Mouse (Mus musculus) brain, adult 2 months (tissue): ENCODE results near the gene Tpcn1.
A peak's percentile ranks its signal among the peaks of the same experiment; 100 is the strongest.

Source experiments
- DNase-seq: peaks from one replicate; pipeline ENCODE4 v3.0.0; 2011; ENCODE audit warnings: low read depth, low spot score

The Tpcn1 gene

DNA sequence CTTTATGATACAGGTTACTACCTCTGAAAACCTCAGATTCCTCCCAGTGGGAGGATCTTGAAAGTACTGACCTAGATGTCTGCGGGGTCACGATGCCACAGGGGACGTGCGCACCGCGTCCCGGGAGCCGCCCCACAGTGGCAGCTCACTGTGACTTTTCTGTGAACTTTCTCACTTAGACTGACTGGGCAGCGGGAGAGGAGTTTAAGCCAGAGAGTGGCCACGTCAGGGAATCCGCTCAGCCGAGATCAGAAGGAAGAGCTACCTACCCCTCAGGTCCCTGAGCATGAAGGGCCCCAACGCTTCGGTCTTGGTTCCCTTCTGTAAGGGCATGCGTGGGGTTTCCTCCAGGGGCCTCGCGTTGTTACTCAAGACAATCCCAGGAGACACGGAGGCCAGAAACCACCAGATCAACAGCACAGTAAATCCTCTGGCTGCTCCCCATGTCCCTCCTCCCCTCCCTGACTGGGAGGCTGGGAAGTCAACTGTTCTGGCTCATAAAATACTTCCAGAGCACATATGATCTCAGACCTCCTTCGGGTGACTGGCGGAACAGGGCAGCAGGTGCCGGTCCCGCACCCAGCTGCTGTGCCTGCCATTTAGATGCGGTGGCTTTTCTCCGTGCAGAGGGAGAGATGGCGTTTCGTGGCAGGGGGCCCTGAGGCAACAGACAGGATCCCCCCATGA is 9.1 kb downstream of the Tpcn1 start:
- peak; percentile 70 for DNase-seq

DNA sequence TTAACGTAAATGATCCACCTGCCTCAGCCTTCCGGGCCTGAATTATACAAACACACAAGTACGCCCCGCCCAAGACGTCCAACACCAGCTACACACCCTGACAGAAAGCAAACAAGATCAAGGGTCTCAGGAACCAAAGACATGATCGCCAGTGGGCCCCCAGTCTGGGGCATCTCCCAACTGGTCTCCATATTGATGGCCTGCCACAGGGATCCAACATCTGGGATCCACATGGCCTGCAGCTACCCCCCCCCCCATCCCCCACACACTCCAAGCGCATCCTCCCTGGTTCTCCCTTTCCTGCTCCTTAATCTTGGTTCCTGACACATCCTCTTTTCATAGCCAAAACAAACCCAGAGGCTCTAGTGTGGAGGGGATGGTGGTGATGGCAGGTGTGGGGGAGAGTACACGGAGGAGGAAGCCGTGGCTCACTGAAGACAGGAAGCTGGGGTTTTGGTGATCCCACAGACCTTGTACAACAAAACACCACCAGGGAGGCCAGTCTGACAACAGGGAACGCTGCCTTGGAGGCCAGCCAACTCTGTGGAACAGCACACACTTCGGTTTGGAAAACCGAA is 9.9 kb downstream of the Tpcn1 start:
- peak; percentile 51 for DNase-seq

DNA sequence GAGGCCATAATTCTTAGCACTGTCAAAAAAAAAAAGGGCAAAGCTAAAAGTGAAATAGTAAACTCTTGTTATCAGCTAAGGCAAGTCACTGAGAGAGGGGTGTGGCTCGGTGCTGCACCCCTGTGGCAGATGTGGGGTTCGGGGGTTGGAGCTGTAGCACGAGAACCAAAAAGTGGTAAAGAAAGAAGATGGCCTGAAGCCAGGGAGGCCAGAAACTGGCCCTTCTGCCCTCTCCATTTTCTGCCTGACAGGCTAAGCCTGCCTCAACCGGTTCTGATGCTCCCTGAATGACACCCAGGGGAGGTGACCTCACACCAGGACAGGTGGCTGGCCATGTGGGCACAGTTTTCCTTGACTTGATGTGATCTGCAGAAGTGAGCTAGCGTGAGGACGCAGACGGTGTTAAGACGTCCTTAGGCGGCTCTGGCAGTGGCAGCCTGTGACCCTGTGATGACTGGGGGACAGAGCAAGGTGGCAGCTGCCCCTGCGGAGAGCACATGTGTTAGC is 10.5 kb downstream of the Tpcn1 start:
- DNase-seq, result no peak

- no peak for DNase-seq
These were observed 11.6 kb downstream of the Tpcn1 start for GRCm38 (mm10) chr5:120576781-120577301.

DNA sequence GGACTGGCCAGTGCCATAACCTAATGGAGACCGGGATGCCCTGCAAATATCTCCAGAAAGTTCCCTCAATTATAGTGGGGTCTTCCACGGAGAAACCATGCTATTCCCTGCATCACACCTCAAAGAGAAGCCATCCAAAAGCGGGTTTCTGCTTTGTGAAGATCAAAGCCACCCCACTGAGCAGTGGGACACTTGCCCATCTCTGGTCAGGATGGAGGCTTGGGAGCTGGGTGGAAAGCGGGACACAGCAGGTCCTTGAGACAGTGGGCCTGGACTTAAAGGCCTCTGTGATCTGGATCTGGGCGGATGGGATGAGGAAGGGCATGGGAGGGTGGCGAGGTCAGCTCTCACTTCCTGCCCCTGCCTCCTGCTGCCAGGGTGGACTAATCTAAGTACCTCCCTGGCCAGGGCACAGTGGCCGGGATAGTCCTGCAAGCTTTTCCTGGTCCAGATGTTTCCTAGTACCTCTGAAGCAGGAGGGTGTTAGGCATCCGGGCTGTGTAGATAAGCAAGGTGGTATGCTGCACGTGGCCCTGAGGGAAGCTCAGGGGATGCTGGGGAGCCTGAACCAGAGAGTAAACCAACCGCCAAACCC is 13.9 kb downstream of the Tpcn1 start:
- DNase-seq, result peak; percentile 44

- peak; percentile 49 for DNase-seq
These were observed 17.3 kb downstream of the Tpcn1 start for GRCm38 (mm10) chr5:120571056-120571740.

- DNase-seq, result no peak
These were observed 18.1 kb downstream of the Tpcn1 start for GRCm38 (mm10) chr5:120570289-120570897.

- DNase-seq, result no peak
These were observed 18.7 kb downstream of the Tpcn1 start for GRCm38 (mm10) chr5:120569791-120570190.

DNA sequence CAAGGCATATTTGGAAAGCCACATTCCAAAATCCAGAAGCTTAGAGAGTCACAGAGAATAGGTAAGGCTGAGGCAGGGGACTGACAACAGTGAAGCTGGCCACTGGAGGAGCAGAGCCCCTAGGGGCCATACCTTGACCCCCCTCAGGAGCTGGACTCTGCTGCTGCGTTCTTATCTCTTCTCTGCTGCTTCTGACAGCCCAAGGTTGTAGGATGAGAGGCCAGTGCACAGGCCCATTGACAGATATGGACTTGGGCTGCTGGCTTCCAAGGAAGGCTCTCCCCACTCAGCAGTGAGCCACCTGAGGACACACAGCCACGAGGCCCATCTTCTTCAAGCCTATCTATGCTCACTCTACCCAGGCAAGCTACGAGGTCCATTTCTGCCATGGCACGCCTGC is 19.5 kb downstream of the Tpcn1 start:
- no peak for DNase-seq

GRCm38 (mm10) chr5:120568336-120568768 is 20.1 kb downstream of the Tpcn1 start:
- DNase-seq, result peak; percentile 67

- no peak for DNase-seq
These were observed 20.7 kb downstream of the Tpcn1 start for GRCm38 (mm10) chr5:120567761-120568211.

GRCm38 (mm10) chr5:120567253-120567701 is 21.2 kb downstream of the Tpcn1 start:
- DNase-seq, result peak; percentile 84

DNA sequence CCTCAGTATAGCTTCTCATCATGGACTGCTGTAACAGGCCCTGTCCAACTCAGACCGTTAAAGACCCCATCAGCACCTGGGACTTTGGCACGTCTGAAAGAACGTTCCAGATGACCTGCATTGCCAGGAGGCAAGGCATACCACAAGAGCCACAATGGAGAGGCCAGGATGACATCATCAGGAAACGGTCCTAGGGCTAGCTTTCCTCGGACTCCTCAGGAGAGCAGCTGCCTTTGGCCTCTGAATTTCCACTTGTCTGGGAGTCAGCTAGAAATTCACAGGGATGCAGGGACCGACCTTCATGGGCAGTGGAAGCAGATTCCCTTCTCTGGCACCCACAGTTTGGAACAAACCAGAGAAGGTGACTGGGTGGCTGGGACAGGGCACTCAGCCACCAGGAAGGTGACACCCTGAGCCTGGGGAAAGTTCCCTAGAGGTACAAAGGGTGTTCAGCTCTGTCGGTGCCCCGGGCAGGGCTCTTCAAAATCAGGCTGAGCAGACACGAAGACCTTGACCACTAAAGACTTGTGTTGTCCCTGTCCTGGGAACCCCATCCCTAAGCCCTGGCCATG is 21.7 kb downstream of the Tpcn1 start:
- peak; percentile 77 for DNase-seq

DNA sequence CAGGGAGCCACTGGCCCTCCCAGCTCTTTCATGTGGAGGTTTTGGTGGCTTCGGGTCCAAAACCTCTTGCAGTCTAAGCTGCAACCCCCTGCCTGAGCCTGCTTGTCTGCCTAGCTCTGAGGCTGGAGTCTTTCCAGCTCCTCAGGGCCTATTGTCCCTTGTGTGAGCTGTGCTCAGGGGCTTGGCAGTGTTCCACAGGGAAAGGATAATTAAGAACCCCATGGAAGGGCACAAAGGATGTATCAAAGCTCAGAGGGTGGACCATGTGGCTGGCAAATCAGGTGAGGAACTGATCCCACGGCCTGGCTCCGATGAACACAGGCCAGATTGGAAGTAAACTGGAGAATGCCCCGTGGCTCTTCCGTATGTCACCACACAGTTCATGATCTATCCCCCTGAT is 22.4 kb downstream of the Tpcn1 start:
- DNase-seq, result peak; percentile 97

DNA sequence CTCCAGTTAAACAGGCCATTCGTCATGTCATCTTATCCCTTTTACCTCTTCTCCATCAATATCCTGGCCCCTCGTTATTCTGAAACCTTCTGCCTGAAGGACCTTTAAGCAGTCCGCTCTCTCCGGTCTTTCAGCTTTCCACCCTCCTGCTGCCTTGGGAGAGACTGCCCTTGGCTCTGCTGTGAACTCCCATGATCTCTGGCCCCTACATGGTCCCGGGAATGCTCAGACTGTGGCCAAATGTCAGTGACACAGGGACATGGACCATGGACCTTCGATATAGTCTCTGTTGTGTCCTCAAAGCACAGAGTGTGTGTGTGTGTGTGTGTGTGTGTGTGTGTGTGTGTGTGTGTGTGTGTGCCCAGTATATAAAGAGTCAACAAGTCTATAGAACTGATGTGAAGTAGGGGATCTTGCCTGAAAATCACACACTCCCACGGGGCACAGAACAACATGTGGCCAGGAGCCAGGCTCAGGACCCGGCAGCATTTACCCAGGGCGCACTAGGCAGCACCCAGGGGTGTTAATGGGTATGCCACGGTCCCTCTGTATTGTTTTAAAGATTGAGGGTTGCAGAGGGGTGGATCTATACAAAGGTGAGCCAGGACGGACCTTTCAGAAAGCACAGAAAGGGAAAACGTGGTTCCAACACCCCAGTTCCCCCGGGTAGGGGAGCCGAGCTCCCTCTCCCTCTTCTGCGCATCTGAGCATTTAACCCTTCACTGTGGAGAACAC is 23.1 kb downstream of the Tpcn1 start:
- DNase-seq, result no peak

DNA sequence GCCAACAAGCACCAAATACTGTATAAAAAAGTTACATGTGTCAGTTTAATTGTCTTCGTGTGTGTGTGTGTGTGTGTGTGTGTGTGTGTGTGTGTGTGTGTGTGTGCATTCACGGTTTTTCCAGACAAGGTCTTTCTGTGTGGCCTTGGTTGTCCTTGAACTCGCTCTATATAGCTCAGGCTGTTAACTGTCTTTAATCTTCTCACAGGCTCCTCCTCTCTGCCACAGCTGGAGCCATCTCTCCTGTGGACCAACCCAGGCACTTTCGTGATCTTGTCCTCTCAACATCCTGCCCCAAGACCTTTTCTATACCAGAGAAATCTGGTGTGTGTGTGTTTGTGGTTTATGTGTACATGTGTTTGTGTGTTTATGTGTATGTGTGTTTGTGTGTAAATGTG is 24.6 kb downstream of the Tpcn1 start:
- DNase-seq, result no peak

DNA sequence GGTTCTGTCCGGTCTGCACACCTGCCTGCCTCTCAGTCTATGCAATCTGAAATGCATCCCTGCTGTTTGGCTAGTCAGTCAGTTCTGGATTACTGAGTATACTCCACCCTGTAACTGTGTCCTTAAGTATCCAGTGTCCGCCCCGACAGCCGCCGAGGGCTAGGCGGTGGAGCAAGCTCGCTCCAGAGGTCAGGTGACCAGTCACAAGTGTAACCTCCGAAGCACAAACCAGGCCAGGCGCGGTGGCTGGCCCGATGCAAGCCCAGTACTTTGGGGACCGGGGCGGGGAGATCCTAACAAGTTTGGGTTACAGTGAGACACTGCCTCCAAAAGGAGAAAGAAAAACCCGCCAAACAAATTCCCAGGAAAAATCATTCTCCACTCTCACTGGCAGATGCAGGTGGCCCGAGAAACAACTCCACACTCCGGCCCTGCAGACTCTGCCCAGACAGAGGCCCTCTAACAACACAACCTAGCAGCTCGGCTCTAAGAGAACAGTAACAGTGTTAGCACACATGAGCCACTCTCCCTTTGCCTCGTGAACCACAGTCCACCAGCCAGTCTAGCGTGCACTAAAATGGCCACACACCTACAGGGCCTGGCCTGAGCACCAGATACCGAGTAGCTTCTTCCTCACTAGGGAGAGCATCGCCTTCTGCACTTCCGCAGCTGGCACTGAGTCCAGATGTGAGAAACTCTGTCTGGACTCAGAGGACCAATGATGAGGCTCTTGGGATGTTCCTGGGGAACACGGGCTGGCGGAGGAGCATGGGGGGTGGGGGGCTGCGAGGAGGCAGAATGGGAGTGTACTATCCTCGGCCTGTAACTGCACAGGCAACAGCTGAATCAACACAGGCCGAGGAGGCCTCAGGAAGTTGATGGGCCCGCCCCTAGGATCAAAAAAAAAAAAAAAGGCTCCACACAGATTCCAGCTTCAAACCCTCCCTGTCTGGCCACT is 25.2 kb downstream of the Tpcn1 start:
- DNase-seq, result no peak

DNA sequence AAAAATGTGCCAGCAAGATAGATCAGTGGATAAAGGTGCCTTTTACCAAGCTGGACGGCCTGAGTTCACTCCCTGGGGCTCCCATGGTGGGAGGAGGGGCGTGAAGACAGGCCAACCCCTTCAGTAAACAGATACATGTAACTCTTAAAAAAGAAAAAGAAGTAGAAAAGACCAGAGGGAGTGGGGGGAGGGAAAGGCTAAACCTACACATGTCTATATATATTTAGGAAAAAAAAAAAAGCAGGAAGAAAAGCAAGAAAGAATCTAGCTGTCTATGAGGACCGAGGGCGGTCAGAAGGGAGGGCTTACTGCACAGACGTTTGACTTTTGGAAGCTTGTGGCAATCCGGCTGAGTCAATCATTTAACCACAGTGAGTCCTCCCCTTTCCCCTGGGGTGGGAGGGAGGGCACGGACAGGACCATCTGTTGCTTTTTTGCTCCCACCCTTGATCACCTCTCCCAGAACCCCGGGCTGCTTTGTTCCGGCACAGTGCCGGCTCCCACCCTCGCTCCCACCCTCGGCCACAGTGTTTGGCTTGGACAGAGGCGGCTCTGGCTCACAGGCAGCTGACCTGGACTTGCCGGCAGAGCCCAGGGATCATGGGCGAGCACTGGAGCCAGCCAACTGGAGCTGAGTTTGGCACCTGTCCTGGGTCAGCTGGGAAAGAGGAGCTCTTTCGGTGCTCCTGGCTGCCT is 27.7 kb downstream of the Tpcn1 start:
- peak; percentile 90 for DNase-seq
